Mouse (Mus musculus): ENCODE data around the gene Slc9c1.
A peak's percentile ranks its signal among the peaks of the same experiment; 100 is the strongest.

The Slc9c1 gene

DNA sequence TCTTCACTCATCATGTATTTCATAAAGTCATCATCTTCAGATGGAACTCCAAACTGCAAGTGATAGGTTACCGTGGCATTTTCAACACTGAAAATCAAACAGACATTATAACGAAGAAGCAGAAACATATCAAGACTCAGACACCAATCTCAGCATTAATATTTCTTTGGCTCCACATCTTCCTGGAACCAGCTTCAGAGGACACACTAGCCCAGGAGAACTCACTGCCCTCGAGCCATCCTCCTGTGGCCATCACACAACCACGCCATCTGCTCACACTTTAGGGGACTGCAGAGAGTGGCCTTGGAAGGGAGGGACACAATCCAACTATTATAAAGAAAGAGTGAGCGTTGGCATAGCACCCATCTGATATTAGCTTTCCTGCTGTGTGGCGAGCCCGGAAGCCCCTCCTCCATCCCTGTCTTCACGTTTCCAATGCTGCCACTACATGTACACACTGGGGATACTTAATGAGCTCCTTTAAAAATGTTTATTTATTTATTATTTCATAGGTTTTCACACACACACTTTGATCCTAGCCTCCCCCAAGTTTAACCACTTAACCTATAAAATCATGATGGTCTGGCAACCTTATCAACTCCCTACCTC, 94.5 kb downstream of the Slc9c1 start:
- DNase-seq: peak; percentile 6 to 48

- peak; percentile 85 for DNase-seq
These were observed 95.3 kb downstream of the Slc9c1 start for GRCm38 (mm10) chr16:45630347-45630960.

DNA sequence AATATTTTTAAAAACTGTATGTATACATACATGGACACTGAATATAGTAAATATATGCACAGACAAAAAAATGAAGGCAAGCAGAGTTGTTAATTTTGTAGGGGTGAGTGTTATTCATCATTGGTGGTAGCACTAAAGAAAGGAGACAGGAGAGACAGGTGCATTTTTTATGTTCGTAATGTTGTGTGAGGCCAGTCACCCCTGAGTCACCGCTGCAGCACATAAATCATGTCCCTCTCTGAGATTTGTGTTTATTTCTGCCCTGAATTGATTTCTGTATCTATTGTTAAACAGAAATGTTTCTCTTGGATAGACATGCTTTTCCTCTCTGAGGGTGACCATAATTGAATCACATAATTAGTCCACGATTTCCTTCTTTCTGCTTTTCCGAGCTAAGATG, 97.3 kb downstream of the Slc9c1 start:
- DNase-seq: no peak

DNA sequence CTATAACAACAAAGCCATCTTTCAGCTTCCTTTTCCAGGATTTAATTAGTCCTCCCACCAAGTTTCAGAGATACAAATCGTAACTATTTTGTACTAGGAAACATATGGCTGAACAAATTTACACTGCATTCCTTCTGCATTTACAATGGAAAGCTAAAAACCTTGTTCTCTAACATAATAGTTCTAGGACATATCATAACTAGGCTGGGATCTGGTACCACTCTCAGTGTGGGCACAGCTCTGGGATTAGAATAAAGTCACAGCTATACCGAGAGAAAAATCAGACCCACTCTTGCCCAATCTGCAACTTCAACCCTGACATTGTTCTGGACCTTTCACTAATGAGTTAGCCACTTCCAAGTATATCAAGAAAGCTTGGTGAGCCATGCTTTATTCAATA, 100.7 kb downstream of the Slc9c1 start:
- DNase-seq: no peak

DNA sequence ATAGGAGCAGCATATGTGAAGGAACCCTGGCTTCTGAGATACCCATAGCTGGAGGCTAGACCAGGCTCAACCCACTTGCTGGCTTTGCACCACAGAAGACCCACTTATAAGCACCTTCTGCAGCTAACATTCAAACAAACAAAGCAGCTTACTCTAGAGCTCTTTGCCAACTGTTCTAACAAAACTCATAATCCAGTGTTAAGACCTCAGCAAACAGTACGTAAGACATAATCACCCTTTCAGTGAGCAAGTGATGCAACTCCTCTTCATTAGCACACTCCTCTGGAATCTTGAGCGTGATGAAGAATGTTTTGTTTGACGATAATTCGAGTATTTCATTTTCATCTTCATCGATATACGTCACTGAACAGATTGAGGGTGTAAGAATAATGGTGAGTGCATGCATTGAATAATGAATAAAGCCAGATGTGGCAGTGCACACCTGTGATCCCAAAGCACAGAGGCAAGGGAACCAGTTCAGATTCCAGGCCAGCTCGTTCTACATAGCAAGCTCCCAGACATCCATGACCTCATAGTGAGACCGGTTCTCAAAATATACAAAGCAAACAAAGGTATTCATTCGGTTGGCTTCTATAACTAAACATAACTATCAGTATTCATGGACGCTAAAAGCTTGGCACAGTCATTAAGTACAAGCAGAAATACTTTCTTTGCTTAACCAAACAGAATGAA, 105.1 kb downstream of the Slc9c1 start:
- DNase-seq: no peak

GRCm38 (mm10) chr16:45641301-45641700, 106.2 kb downstream of the Slc9c1 start:
- no peak for DNase-seq

DNA sequence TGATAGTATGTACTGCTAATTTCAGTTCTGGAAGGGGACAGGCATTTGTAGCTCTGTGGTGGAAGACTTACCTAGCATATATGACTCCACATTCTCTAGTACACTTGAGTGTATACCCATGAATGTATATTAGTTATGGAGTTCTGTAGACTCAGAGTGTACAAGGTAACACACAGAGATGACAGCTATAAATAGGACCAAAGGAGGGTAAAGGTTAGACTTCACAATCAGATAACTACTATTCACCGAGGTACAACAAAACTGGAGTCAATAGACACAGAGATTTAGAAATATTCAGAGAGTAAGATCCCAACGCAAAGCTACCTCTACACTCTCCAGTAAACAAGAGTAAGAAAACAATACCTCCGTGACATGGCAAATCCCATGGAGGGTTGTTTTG, 108.8 kb downstream of the Slc9c1 start:
- DNase-seq: no peak

DNA sequence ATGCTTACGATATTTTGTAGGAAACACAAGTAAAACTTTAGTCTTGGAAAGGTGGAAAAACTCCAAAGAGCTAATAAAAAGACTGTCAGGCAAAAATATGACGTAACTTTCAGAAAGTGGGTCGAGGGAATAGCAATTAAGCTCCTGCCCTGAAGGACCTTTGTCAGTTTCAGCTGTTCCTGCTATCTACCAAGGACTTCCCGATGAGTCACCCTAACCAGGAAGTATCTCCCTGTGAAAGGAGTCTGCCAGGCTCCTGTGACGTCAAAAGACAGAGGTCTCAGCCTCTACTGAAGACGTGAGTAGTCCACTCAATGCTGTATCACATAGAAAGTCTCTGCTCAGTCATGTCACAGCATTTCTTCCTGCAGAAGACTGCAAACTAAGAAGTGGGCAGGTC, 109.3 kb downstream of the Slc9c1 start:
- DNase-seq: no peak

GRCm38 (mm10) chr16:45651497-45651896, 116.4 kb downstream of the Slc9c1 start:
- no peak for DNase-seq

GRCm38 (mm10) chr16:45653009-45653933, 118.2 kb downstream of the Slc9c1 start:
- DNase-seq: no peak

DNA sequence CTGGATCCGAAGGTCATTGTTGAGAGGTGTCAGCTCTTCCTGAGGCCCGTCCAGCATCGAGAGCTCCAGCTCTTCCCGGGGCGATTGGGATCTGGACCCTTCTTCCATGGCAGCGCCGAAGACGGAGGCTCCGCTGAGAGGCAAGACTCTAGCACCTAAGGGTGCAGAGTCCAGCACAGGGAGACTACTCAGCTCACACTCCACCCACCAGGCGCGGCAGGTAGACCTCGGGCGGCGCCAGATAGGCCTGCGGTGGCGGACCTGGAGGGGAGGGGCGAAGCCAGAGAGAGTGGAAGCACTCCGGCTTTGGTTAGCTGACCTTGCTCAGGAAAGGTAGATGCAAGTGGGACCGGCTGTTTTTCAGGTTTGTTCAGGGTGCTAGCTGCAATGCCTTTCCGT, 118.8 kb downstream of the Slc9c1 start, which contains the start of gene BC016579:
Gene BC016579, minus strand, starts transcription at position 135 of the 399 bp plus-strand sequence.
- peak; percentile 8 to 9 for DNase-seq

DNA sequence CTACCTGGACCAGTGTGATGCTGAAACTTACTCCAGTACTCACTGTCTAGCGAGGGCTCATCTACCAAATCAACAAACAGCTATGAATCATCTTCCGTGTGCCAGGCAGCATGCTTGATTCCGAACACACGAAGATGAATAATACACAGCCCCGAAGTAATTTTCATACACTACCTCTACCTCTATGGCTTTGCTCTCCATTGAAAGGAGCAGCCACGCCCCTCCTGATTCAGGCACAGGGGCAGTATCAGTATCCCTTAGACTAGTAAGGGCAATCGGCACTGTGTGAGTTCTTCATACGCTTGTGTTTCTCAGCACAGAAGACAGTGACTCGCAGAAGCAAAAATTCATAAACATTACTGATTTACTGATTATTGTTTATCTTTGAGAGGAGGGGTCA, 119.4 kb downstream of the Slc9c1 start:
- DNase-seq: no peak
